Mouse (Mus musculus) adrenal gland, adult 2 months (tissue): ENCODE results near the gene Arhgap9. TPM values are rescaled to one million over a fixed set of nuclear protein-coding genes. Genes with fewer than 3 reads are reported as not detected.
"Not testable (repeated sequence)": the region's sequence is repeated elsewhere in the genome, so short reads cannot be mapped to it uniquely, and the experiment has no call there.

Experiments used
- DNase-seq: peaks from one replicate; pipeline ENCODE4 v3.0.0; 2021
- polyA plus RNA-seq: library from polyadenylated mRNA; depleted of rRNA; stranded (reverse); fragments of >200 nt; gene quantifications from 2 replicates; pipeline ENCODE4 v1.2.3, GENCODE M21; 2012
- total RNA-seq, 2 experiments: library from RNA; stranded (reverse); gene quantifications; 2 replicates each; pipeline ENCODE4 v1.2.3; 2021

Arhgap9 gene
- total and polyA plus RNA-seq, 3 experiments: 1.9 to 2.7 (median 2.7) TPM

DNA sequence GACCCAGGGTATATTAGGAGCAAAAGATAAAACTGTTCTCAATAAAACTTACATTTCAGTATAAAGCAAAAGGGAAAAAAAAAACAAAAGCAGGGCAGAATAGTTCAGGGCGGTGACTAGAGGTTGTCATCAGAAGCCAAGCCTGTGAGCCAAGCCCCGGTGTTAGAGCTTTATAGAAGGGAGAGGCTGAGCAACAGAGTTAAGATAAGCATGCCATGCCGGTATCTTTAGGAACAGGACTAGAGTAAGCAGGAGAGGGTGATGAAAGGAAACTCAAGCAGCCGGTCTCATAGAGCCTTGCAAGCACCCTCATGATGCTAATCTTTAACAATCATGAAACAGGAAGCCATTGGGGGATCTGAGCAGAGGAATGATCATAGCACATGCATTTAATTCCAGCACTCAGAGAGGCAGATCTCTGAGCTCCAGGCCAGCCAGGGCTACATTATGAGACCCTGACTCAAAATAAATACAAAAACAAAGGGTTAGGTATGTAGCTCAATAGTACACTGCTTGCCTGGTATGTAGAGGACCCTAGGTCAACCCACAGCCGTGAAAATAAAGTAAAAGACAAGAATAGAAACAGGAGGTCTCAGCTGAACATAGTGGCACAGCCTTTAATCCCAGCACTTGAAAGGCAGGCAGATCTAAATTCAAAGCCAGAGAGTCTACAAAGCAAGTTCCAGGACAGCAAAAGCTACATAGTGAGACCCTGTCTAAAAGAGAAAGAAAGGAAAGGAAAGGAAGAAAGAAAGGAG, 29.7 kb upstream of the Arhgap9 start:
- DNase-seq: no peak

DNA sequence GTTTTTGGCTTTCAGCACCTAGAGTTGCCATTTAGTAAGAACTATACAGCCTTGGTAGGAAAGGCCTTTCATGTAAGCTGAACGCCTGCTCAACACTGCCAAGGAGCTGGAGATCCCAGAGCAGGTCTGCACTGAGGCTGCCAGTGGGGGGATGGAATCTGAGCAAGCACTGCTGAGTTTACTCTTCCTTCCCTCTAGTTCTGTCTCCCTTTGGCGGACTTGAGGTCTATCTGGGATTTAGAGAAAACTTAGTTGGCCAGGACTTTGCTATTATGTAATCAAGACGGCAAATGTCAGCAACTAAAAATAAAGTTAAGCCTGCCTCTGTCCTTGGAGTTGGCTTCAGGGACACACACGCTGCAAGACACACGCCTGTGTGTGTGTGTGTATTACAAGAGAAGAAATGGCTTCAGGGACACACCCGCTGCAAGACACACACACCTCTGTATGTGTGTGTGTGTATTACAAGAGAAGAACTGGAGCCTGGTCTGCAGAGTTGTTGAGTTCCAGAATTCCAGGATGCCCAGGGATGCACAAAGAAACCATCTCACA, 28.7 kb upstream of the Arhgap9 start:
- DNase-seq: peak; percentile 87

DNA sequence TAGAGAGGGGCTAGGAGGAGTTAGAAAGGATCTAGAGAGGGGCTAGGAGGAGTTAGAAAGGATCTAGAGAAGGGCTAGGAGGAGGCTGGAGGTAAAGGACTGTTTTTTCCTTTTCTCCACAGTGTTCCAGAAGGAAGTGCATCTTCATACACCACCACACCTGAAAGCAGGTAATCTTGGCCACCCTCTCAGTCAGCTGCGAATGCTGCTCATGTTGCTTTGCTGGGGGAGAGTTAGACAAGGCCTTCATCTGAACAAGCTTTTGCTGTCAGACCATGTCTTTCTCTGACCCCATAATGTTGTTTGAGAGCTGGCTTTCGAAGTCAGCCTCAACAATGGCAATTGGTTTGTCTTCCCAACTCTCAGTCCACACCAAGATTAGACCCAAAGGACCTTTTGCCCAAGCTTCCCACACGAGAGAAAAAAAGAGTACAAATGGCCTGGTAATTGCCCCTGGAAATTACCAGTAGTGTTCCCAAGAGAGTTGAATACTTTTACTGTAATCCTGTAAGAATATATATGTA, 28.1 kb upstream of the Arhgap9 start:
- DNase-seq: no peak

DNA sequence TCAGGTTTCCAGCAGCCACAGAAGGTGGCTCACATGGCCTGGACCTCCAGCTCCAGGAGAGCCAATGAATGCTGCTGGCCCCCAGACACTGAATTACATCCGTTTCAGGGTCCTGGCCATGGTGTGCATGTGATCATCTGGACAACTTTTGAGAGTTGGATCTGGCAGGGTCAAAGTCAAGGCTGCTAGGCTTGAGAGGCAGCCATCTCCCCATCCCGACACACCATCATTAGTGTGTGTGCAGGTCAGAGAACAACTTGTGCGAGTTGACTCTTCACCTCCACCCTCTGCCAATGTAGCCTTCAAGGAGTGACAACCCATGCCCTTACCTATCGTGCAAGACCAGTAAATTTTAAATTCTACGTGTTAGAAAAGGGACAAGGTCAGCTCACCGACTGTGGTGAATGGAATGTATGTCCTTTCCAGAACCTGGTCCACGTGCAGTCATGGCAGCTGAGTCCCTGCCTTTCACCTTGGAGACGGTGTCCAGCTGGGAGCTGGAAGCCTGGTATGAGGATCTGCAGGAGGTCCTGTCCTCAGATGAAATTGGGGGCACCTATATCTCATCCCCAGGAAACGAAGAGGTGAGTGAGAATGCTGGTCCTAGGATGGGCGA, 26.8 kb upstream of the Arhgap9 start:
- DNase-seq: peak; percentile 34

DNA sequence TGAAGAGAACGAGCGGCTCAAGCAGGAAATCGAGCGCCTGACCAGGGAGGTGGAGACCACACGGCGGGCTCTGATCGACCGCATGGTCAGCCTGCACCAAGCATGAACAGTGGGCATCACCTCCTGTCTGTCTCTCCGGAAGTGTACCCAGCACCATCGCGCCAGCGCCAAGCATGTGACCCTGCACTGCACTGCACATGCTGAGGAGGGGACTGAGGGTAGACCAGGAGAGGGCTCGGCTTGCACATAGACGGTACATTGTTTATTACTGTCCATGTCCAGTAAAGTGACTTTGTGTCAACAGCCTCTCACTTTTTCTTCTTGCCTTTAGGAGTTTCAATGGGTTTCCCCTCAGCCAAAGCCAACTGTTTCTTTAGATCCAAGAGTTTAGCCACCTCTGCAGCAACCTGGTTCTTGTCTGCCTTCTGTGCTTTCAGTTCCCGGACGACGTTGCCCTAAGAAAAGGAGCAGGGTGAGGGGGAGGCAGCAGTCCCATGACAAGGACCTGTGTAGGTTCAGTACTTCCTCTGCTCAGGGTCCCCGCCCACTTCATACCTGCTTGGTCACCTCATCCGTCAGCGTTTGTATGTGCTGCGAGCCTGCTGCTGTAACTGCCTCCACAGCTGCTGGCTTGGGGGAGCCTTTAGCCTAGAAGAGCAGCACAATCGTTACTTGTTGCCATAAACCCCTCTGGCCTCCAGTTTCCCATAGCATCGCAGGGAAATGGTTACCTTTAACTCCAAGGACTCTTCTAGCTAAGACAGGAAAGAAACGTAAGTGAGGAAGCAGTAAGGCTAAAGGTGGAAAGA, 25.6 kb upstream of the Arhgap9 start:
- DNase-seq: no peak

DNA sequence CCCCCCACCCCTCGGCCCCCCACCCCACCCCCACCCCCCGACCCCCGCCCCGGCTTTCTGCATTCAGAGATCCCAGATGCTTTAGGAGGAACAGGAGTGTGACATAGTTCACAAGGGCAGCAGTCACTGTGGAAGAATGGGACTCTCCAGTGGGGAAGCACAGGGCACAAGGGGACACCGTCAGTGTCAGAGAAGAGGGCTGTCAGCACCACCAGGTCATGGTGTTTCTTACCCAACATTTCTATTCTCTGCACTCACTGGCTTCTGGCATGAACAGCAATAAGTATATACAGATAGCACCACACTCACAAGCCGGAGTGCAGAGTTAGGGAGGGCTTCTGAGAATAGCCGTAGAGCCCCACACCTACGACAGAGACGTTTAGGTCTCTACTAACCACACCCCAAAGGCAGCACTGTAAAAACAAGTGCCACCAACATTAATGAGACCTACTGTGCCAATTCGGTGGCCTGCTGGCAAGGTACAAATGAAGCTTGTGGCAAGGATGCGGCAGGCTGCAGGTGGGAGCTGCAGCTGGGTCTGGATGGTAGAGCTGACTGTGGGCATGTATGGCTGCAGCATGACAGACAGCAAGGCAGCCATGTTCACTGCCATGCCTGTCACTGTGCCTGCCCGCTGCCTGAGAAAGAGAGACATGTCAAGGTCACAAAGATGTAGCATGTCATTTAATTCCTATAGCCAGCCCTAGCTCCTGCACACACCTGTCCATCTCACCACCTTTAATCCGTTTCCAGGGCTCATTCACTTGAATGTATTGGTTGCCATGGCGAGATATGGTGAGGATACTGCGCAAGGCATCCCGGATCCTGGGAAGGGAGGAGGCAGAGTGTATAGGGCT, 24.5 kb upstream of the Arhgap9 start:
- DNase-seq: no peak

DNA sequence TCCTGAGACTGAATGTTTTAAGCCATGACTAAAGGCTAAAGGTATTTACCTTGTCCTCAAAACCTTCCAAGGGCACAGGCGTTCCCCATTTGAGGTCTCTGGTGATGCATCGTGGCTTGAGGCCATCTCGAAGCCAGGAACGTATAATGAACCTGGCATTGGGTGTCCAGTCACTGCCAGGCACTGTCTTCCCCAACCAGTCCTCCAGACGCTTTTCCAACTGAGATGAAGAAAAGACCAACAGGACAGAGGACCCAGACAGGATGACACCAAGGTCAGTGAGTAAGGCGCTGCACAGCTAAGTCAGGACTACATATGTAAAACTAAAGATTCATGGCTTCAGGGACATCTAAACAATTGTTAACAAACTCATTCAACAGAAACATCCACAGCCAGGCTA, 21.4 kb upstream of the Arhgap9 start:
- peak; percentile 52 for DNase-seq

DNA sequence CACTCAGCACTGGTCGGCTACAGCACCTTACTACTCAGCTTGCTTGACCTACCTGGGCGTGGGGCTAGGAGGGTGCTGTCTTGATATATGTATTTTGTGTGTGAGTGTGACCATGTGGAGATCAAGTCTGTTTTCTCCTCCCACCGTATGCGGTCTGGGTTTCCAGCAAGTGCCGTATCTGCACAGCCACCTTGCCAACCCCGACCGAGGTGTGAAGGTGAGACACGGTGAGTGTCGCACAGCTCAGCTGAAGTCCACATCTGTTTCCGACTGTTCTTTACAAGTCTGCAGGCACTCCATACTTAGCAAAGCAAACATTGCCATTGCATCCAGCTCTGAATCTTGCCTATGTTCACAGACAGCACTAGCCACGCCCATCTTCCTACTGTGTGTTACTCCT, 18.6 kb upstream of the Arhgap9 start:
- DNase-seq: no peak

DNA sequence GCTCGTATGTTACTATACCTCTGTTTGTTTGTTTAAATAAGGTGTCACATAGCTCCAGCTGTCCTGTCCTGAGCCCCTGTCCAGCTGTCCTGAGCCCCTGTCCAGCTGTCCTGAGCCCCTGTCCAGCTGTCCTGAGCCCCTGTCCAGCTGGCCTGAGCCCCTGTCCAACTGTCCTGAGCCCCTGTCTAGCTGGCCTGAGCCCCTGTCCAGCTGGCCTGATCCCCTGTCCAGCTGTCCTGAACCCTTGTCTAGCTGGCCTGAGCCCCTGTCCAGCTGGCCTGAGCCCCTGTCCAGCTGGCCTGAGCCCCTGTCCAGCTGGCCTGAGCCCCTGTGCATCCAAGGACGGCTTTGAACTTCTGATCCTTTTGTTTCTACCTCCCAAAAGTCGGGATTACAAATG, 12.6 kb upstream of the Arhgap9 start:
- DNase-seq: not testable (repeated sequence)

DNA sequence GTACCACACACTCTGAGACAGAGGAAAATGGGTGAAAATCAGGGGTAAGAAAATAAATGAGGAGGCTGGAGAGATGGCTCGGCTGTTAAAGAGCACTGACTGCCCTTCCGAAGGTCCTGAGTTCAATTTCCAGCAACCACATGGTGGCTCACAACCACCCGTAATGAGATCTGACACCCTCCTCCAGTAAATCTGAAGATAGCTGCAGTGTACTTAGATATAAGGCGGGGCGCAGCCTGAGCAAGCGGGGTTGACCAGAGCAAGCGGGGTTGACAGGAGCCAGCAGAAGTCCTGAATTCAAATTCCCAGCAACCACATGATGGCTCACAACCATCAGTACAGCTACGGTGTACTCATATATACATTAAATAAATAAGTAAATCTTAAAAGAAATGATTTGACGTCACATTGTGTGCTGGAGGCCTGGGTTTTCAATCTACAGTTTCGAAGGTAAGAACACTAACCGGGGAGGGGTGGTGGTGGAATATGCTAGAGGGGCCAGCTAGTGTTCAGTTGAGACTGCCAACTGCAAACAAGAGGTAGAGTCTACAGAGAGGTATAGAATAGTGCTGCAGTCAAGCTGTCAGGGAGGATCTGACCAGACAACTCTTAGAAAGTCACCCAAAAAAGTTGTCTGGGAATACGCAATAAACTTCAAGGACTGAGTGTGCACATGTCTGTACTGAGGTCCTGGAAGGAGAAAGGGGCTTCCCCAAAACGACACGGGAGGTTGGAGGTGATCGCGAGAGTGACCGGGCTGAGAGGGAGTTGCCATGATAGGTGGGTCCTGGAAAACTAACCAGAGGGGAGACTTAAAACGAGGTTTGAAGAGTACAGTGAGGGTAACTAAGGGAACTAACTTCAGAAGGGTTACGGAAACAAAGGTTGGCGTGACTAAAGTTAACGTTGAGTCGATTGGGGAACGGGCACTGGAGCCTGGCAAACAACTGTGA, 11.0 kb upstream of the Arhgap9 start:
- DNase-seq: no peak

DNA sequence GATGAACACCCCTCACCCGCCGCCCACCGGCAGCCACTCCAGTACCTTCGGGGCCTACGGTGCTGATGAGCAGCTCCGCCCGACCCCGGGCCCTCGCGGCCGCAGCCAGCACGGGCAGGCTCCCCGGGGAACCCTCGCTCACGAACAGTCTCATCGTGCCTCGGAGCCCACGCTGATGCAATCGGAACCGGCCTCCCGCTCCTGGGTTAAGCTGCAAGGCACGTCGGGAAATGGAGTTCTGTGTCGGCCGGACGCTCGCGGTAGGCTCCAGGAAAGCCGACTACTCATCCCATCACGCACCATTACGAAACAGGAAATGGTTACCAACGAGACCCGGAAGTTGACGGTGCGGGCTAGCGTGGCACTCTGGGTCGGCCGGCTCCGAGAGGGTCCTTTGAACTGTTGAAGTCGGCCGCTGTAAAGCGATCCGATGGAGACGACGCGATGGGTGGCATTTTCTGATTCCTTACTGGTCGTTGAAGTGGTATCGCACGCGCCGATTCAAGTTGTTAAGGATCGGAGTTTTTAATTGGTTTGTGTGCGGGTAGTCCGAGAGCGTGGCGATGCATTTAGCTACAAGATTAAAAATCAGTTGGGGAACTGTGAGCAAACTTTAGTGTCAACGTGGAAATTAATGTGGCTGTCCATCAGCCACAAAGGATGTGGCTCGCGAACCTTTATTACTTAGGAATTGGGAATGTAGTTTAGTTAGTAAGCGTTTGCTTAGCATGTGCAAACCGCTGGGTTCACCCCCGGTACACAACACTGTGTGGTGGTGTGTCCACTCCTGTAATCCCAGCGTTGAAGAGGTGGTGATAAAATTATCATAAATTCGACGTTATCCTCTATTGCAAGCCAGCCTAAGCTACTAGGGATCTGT, 10.0 kb upstream of the Arhgap9 start, which contains the start of gene Mars:
Gene Mars, minus strand, starts transcription at position 311 of the 880 bp plus-strand sequence.
- DNase-seq: peak; percentile 98

DNA sequence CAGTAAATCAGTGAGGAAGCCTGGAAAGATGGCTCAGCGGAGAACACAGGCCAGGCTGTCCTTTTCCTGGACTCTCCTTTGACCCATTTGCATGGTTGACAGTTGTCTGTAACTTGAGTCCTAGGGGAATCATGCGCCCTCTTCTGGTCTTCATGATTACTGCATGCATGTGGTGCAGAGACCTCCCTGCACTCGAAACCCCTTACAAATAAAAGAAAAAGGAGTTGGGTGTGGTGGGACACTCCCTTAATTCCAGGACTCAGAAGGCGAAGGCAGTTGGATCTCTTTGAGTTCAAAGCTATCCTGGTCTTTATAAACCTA, 9.4 kb upstream of the Arhgap9 start:
- DNase-seq: peak; percentile 83

DNA sequence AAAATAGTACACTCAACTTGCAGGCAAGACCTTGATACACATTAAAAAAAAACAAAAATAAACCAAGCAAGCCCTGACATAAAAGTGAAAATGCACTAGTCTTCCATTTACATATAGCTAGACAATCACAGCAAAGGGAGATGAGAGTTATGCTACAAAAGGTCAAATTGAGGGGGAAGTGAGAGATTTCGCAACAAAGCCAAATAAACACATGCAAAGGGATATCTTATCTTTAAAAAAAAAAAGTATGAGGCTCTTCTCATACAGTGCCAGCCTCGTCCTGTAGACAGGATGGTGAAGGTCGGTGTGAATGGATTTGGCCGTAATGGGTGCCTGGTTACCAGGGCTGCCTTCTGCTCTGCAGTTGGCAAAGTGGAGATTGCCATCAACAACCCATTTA, 8.9 kb upstream of the Arhgap9 start:
- no peak for DNase-seq

DNA sequence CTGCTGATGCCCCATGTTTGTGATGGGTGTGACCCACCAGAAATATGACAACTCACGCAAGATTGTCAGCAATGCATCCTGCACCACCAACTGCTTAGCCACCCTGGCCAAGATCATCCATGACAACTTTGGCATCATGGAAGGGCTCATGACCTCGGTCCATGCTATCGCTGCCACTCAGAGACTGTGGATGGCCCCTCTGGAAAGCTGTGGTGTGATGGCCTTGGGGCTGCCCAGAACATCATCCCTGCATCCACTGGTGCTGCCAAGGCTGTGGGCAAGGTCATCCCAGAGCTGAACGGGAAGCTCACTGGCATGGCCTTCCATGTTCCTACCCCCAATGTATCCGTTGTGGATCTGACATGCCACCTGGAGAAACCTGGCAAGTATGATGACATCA, 8.2 kb upstream of the Arhgap9 start:
- peak; percentile 38 for DNase-seq

DNA sequence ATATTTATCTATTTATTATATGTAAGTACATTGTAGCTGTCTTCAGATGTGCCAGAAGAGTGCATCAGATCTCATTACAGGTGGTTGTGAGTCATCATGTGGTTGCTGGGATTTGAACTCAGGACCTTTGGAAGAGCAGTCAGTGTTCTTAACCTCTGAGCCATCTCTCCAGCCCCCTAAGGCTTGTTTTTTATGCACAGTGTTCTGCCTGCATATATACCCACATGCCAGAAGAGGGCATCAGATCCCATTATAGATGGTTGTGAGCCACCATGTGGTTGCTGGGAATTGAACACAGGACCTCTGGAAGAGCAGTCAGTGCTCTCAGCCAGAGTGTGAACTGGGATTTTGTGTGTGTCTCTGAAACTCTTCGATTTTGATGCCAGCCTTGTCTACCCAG, 6.8 kb upstream of the Arhgap9 start:
- DNase-seq: not testable (repeated sequence)

DNA sequence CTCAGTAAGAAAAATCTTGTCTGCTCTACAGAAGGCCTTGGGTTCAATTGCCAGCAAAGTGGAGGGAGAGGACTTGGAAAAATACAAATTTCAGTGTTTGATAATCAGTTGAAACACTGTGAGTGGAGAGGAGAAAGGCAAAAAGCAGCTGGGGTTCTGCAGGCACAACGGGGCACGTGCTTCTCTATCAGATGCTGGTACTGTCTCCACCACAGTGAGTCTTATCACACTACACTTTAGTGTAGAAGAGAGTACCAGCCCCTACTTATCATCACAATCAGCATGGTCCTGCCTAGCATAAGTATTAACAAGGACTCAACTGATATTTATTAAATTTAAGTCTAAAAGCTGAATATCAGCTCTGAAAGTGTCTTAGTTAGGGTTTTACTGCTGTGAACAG, 4.5 kb upstream of the Arhgap9 start:
- DNase-seq: no peak

DNA sequence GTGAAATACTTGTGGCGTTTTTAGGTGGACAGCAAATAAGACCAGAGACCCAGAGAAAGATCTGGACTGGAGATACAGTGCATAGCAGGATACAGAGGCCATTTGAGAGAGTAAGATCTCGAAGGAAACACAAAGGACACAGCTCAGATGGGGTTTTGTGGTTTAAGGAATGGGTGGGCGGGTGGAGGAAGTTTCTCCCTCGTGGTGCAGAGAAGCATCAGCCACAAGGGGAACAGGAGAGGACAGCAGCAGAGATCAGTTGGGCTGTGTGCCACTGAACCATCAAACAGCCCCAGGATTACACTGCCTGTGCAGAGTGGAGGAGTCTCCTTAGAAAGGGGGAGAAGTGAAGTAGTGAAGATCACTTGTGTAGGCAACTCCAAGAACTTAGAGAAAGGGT, 3.8 kb upstream of the Arhgap9 start:
- no peak for DNase-seq

DNA sequence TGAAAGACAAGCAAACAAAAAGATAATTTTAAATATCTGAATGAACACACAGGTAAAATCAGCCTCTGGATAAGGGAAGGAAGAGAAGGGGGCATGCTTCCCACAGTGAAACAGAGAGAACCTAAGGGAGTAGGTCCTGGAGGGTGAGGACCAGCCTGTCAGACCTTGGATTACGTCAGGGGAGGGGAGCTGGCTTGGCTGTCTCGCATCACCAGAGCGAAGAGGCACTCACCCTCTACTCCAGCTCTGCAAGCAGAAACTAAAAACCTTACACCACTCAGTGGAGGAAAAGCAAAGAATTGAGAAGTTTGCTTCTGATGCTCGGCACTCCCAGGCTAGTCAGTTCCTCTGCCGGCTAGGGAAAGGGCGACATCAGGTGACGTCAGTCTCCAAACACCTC, 1.8 kb upstream of the Arhgap9 start:
- no peak for DNase-seq

DNA sequence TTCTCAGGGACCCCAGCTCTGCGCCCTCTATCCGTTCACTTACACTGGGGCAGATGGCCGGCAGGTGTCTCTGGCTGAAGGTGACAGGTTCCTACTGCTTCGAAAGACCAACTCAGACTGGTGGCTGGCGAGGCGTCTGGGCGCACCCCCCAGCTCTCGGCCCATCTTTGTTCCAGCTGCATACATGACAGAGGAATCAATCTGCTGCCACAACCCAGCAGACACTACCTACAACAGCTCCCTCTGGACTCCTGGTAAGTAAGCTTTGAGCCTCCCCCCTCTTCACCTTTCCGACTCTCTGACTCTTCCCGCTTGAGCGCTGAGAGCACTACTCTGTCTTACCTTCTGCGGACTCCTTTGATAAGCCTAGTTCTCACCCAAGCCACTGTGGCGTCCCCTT, 414 bp downstream of the Arhgap9 start:
- DNase-seq: no peak
